Mouse (Mus musculus): Measurements from ENCODE around the gene Taar8c.
"Not testable (repeated sequence)": the region's sequence is repeated elsewhere in the genome, so short reads cannot be mapped to it uniquely, and the experiment has no call there.

The Taar8c gene

DNA sequence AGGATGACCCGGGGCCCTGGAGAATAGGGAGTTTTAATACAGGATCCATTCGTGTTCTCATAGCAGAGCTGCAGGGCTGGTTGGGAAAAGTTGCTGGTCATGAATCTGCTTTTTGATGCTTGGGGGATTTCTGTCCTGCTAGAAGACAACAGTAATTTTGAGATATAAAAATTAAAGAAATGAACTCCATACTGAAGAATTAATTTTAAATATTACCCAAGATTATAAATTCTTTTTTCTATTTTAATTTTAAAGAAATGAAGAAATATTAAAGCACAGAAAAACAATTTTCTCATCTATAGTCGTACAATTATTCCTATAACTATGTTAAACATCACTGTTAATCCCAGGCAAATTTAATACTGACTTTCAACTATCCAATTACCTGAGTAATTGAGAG lies at the start of gene Taar8c:
TSS of gene Taar8c (minus strand) at position 101 of the 400 bp plus-strand sequence.
- not testable (repeated sequence) for DNase-seq

DNA sequence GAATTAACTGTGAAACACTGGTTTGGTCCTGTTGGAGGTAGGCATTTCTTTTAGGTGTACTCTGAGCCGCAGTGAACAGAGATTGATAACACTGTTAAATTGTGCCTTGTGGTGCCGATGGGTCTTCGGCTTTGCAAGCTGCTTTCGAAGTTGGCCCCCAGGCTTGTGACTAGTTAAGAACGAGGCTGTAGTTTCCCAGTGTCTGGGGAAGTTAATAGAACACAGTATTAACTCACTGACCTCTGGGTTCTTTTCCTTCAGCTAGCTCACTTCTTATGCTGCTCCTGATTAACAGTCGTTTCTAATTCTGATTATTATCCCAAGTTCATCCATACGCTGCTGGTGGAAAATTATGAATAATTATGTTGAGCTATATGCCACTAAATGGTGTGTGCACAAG lies 48.4 kb upstream of the Taar8c start:
- DNase-seq, result peak; percentile 61

DNA sequence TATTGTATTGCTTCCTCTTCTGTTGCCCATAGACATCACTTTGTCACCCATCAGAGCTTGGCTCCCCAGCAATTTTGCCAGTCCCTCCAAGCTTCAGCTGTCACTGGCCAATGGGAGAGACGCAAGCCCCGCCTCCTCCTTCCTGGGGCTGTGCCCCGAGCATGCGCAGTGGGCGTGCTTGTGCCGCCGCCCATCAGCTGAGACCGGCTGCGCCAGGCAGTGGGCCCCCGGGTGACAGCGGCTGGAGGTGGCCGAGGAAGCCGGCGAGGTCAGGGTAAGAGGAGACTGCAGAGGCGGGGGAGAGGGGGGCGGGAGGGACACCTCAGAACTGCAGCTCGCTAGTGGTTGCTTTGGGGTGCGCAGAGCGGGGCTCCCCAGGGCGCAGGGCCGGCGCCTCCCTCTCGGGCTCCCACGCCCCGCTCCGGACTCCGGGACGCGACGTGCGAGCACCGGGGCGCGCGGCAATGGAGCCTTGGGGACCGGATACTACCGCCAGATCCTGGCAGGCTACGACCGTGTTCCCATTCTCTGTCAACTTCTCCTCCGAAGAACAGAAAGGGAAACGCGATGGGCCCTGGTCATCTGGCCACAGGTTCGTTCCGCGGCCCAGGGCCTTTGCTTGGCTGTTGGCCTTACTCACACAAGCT lies 47.5 kb upstream of the Taar8c start, which contains the start of gene Stx7:
TSS of gene Stx7 (plus strand) at position 168 of the 647 bp plus-strand sequence.
- peak; percentile 96 for DNase-seq

DNA sequence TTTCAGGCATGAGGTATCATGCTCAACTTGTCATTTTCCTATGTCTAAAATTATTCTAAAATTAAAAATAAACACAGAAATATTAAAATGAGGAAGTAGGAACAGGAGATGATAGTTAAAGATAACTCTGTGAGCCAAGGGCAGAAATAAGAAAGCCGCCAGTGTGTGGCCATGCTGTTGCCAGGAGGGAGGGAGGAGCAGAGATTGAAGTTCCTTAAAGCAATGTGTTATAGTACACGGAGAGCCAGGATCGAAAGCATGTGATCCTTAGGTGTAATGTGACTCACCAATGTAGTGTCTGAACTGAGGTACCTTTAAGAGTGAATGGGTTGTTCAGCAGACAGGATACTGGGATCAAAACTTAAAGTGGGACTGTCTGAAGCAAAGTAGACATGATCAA lies 41.0 kb upstream of the Taar8c start:
- no peak for DNase-seq

DNA sequence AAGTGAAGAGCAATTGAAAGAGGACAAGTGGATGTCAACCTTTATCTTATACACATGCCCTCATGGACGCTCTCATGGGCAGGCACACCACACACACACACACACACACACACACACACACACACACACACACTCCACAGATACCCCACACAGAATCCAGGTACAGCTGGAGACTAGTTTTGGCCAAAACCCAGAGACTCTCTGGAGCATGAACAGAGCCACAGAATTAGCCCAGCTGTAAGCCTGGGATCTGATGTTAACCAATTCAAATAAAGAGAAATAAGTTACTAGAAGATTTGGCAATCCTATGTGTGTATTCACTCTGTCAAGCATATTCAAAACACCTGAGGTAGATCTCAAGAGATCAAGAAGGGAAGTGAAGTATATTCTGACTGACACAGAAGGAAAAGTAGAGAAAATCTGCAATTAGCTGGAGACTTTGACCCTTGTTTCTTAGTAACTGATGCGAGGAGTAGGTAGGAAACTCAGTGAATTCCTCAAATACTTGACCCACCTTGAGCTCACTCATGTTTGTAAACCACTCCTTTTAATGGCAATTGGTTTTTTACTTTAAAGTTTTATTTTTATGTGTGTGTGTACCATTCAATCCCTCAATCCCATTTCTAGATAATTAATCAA lies 37.0 kb upstream of the Taar8c start:
- DNase-seq, result peak; percentile 42

DNA sequence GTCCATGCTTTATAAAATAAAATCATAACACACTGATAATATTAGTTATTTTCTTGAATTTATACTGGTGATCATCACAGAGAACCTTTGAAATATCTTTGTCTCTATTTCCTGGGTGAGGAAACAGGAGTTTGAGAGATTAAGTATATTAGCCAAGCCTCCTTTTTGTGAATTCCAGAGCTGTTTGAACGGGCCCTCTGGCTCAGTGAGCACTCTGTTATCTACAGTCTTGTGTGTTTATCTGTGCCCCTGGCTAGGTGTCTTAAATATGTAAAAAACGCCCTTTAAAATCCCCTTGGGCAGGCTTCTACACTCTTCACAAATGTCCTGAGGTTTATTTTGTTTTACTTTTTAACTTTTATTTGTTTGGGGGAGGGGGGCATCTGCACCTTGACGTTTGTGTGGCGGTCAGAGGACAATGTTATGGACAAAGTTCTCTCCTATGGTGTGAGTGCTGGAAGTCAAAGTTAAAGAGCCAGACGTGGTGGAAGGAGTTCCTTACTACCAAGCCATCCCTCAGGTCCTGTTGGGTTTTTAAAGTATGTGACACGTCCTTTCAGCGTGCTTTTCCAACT lies 32.4 kb upstream of the Taar8c start:
- no peak for DNase-seq

DNA sequence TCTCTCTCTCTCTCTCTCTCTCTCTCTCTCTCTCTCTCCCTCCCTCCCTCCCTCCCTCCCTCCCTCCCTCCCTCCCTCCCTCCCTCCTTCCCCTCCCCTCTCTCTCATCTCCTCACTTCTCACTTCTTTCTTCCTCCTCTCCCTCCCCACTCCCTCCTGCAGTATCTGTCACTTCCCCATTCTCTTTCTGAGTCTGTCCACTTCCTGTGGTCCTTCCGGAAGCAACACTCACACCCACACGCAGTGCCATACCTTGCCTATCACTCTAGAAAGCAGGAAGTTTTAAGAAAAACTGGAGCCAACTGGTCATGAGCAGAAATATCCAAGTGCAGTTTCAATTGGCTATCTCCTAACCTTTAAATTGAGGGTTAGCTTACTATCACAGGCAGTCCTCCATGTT lies 31.4 kb upstream of the Taar8c start:
- no peak for DNase-seq

DNA sequence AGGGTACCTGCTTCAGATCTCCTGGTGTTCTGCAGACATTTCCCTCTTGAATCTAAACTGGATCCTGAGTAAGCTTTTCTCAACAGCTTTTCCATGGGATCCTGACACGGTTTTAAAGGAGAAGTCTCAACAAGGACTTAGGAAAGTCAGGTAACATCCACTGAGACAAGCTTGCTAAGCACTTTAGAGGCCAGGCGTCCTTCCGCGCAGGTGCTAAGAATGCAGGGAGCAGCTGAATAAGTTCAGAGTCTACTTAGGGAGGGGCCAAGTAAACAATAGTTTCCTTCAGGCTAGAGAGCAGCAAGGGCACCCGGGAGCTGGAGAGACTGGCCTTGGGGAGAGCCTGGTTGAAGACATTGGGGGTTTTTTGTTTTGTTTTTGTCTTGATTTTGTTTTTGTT lies 30.6 kb upstream of the Taar8c start:
- peak; percentile 64 for DNase-seq

DNA sequence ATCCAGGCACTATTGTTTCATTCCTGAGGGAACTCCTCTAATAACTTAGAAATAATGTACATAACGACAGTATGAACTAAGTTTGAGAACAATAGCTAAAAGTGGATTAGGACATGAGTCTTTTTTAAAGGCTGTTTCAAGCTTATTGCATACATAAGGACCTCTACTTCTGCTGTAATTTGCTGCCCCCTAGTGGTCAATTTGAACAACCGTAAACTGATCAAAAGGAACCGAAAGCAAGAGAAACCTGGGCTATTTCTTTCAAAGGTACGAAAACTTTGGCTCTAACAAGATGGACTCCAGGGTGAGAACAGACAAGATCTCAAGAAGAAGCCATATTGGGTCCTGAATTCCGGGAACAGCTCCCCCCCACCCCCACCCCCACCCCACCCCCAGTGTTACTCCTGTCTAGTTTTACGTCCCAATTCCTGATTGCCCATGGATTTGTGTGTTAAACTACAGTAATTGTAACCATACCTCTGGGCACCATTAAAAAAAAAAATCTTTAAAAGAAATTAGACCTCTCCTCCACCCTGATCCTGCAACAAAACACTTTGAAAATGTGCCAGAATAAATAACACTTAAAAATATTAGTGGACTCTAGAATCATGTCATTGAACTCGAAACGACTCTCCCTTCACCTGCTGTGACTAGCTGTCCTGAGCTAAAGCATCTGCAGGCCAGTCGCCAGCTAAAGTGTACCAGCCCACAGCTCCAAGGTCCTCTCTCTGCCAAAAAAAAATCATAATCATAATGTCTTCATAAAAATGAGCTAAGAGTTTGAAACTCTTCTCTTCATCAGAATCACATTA lies 29.9 kb upstream of the Taar8c start:
- peak; percentile 77 for DNase-seq

DNA sequence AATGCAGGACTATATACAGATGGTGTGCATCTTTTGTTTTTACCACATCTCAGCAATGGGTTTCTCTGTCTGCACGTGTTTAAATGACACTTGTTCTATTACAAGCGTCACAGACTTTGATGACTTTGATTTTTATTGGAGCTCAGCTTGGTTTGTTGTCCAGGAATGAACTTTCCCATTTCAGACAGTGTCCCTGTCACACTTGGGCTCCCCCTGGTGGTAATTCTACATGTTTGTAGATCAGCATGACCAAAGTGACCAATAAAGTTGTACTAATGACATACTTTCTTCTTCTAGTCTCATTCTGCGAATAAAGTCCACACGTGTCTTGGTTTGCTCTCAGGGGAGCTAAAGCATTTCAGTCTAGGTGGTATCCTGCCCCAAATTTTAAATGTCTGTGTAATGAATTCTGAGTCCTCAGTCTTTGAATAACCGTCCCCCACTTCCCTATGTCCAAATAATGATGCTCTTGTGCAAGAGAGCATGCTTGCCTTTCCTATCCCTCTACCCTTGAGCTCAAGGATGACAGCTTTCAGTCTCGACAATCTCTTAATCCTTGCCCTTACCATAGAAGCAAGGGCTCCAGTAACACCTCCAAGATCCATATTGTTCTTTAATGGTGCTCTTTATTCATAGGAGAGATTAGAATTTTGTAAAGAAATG lies 9.5 kb upstream of the Taar8c start:
- peak; percentile 75 for DNase-seq

DNA sequence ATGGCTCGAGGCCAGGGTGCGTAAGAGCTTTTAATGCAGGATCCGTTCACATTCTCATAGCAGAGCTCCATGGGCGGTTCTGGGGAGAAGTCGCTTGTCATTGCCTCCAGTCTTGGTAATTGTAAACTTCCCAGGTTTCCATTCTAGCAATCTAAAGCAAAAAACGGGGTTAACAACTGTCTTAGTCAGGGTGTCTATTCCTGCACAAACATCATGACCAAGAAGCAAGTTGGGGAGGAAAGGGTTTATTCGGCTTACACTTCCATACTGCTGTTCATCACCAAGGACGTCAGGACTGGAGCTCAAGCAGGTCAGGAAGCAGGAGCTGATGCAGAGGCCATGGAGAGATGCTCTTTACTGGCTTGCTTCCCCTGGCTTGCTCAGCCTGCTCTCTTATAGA lies 7.7 kb upstream of the Taar8c start, which contains the start of gene Taar9:
TSS of gene Taar9 (minus strand) at position 101 of the 400 bp plus-strand sequence.
- DNase-seq, result not testable (repeated sequence)

DNA sequence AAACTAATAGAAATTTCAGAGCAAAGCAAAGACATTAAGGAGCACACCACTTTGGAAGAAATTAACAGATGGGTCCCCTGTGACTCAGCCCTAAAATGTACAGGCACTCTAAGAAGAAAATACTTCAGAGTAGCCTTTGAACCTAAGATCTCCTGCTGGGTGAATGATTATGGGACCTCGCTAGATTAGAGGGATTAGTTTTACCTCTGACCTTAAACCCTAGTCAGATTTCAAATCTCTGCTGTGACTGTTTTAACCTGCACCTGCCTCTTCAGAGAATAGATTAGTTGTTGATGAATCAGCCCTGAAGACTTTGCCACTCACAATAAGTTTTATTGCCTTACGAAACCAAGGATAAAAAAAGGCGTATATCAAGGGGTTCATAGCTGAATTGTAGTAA lies 6.5 kb upstream of the Taar8c start:
- no peak for DNase-seq

DNA sequence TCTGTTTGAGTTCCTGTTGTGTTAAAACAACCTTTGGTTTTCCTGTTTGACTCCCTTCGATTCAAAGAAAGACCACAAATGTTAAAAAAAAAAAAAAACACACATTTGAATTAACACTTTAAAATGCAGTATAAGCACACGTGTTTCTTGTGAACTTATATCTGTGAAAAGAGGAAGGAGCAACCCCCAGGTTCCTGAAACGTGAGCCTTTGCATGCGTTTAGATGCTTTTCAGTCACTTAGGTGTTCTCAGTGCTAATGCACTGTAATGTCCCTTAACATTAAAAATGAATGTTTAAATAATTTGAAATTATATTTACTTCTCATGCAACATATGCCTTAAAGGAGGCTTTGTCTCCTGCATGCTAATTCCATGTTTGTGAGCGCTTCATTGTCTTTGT lies 6.0 kb upstream of the Taar8c start:
- DNase-seq, result no peak

DNA sequence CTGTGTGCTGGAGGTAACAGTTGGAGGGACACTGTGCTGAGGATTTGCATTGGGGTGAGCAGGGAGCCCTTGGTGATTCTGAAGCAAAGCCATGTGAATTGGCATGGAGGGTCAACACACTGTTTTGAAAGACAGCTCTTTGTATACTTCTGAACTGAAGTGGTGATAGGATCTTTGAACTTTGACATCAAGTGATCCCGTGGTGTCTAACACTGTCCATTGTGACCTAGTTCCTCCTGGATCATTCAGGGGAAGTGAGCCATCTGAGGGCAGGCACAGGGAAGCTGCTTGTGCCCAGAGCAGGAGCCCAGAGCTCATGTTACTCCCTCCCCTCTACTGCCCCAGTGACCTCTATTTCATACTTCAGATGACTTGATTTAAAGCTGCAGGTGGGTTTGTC lies 1.6 kb upstream of the Taar8c start:
- DNase-seq, result not testable (repeated sequence)

DNA sequence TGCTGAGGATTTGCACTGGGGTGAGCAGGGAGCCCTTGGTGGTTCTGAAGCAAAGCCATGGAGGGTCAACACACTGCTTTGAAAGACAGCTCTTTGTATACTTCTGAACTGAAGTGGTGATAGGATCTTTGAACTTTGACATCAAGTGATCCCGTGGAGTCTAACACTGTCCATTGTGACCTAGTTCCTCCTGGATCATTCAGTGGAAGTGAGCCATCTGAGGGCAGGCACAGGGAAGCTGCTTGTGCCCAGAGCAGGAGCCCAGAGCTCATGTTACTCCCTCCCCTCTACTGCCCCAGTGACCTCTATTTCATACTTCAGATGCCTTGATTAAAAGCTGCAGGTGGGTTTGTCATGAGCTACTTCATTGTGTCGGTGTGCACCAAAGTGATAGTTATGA lies 4.7 kb downstream of the Taar8c start:
- DNase-seq, result not testable (repeated sequence)

DNA sequence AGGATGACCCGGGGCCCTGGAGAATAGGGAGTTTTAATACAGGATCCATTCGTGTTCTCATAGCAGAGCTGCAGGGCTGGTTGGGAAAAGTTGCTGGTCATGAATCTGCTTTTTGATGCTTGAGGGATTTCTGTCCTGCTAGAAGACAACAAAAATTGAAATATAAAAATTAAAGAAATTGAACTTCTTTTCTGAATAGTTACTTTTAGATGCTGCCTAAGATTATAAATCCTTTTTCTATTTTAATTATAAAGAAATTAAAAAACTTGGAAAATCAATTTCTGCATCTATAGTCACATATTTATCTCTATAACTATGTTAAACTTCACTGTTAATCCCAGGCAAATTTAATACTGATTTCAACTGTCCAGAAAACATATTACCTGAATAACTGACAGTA lies 9.5 kb downstream of the Taar8c start, which contains the start of gene Taar8b:
TSS of gene Taar8b (minus strand) at position 101 of the 400 bp plus-strand sequence.
- DNase-seq, result no peak

DNA sequence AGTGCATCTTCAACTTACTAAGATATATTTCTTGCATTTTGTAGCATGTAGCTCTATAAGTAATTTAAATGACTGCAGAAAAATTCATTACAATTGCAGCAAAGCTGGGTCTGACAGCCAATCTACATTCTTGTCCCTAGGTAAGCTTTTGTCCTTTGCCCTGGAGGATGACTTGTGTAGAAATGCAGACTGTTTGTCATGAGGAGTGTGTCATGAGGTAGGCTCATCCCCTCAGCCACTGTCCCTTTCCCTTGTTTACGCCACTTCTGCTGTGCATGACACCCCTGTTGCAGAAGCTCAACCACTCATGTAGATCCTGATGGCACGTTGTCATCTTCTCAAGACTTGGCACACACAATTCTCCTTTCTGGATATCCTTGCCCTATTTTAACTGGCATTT lies 14.5 kb downstream of the Taar8c start:
- DNase-seq, result no peak

DNA sequence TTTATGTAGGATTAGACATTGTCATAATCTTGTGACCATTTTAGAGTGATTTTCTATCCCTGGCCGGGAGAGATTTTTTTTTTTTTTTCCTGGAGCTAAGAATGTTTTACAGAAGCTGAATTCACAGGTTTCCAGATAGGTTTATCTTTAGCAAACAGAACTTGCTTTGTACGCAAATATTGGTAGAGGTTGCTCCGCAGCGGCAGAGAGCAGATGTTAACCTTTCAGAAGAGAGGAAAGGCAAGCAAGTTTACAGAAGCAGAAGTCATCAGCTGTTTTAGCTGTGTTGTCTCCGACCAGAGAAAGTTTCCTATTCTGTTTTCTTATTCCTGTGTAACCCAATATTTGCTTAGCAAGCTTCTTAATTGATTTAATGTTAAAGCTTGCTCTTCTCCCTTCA lies 15.2 kb downstream of the Taar8c start:
- no peak for DNase-seq

DNA sequence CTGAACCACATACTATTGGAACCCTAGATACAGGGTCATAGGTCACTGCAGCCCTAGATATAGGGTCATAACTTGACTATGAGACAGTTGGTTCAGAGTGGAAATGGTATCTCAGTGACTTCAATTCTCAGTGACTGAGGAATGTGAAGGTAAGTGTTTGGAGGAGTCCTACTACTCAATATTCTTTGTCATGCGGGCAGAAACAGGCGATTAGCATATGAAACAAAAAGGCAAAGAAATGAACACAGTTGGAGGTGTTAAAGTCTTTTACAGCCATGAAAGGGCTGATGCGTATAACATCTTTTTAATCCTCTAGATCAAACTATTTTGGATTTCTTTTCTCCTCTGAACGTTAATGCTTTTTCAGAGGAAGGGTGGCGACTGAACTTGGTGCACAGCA lies 15.8 kb downstream of the Taar8c start:
- no peak for DNase-seq

DNA sequence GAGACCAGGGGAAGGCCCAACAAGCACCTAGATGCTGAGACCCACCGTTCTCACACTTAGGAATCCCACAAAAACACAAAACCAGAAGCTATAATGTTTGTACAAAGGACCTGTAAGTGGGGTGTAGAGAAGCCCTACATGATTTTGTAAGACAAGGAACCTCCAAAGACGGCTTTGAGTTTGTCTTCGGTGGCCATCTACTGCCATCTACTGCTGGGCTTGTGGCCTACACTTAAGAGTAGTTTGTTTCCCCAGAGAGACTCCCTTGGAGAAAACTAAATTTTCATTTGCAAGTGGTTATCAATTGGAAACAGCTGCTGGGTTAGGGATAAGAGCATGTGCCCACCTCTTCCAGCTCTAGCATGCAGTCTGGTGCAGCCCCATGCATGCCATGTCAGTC lies 21.5 kb downstream of the Taar8c start:
- peak; percentile 62 for DNase-seq

DNA sequence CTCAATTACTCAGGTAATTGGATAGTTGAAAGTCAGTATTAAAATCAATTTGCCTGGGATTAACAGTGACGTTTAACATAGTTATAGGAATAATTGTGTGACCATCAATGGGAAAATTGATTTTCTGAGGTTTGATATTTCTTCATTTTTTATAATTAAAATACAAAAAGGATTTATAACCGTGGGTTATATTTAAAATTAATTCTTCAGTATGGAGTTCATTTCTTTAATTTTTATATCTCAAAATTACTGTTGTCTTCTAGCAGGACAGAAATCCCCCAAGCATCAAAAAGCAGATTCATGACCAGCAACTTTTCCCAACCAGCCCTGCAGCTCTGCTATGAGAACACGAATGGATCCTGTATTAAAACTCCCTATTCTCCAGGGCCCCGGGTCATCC lies 25.5 kb downstream of the Taar8c start, which contains the start of gene Taar8a:
TSS of gene Taar8a (plus strand) at position 301 of the 400 bp plus-strand sequence.
- not testable (repeated sequence) for DNase-seq

DNA sequence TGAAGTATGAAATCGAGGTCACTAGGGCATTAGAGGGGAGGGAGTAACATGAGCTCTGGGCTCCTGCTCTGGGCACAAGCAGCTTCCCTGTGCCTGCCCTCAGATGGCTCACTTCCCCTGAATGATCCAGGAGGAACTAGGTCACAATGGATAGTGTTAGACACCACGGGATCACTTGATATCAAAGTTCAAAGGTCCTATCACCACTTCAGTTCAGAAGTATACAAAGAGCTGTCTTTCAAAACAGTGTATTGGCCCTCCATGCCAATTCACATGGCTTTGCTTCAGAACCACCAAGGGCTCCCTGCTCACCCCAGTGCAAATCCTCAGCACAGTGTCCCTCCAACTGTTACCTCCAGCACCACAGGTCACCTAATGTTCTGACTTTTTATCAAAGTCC lies 27.0 kb downstream of the Taar8c start:
- not testable (repeated sequence) for DNase-seq

DNA sequence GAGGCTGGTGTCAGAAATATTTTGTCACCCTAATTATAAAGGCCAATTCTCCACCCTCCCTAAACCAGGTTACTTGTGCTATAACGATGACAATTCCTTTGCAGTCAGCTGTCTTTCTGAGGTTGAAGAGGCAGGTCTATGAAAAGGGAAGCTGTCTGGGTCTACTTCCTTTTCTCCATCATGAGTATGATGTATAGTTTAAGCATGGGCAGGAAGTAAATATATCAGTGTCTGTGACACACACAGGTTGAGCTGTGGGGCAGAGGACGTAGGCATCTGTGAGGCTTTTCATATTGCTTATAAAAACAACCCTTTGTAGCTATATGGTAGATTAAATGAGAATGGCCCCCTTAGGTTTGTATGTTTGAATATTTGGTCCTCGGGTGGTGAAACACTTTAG lies 42.7 kb downstream of the Taar8c start:
- DNase-seq, result no peak
